Mouse (Mus musculus) MEL (cell line): Measurements from ENCODE around the gene Ttc29.

ENCODE experiments used
- CHD2 ChIP-seq: IDR thresholded peaks from 2 replicates; pipeline ENCODE4 v1.6.1; 2011; ENCODE audit warnings: low read length, improper control_type of control experiment
- TAL1 ChIP-seq: IDR thresholded peaks from 2 replicates; pipeline ENCODE4 v1.6.1; 2012; ENCODE audit warnings: mild to moderate bottlenecking, inconsistent platforms, low read length, moderate library complexity, mixed read lengths
- USF1 ChIP-seq: IDR thresholded peaks from 2 replicates; pipeline ENCODE4 v1.6.1; 2014; ENCODE audit warnings: low read depth, mild to moderate bottlenecking, inconsistent platforms, low read length, improper control_type of control experiment, moderate library complexity

GRCm38 (mm10) chr8:78295494-78295893 is 82.4 kb downstream of the Ttc29 start:
- no peak for TF ChIP-seq CHD2
- no peak for TF ChIP-seq USF1
- no peak for TF ChIP-seq TAL1
